Mouse (Mus musculus): ENCODE data around the gene Zfp560.
"Not testable (repeated sequence)": the region's sequence is repeated elsewhere in the genome, so short reads cannot be mapped to it uniquely, and the experiment has no call there.

The Zfp560 gene

DNA sequence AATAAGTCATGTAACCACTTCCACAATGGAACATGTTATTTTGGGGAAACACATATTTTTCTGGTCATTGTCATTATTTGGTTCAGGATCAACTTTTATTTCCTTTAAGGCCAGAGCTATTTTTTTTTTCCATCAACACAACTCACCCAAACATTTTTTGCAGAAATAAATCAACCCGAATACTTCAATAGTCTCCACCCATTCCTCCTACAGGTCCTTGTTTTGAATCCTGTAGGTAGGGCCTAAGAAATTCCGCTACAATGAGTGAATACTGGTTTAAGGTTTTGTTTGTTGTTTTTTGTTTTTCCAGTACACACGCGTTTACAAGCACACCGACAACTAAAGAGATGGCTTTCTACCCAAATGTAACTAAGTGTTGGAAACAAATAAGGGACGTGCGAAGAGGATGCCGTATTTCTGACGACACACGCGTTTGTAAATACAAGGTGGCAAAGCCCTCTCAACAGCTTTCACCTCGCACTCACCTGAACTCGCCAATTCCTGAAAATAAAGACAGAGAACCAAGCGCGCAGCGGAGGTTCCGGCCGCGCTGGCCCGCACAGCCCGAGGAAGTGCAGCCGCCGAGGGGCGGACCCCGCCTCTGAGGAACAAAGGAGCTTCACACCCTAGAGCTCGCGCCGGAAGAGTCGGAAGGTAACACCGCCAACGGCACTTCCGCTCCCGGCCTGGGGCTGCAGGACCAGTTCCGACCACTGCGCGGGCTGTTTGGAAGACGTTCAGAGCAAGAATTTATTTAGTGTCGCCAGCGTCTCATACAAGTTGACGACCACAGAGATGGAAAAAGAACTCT is at the start of gene Zfp560:
Gene Zfp560, minus strand, starts transcription at position 646 of the 811 bp plus-strand sequence.
- peak; percentile 95 for DNase-seq (ENCODE audit: low read depth)

DNA sequence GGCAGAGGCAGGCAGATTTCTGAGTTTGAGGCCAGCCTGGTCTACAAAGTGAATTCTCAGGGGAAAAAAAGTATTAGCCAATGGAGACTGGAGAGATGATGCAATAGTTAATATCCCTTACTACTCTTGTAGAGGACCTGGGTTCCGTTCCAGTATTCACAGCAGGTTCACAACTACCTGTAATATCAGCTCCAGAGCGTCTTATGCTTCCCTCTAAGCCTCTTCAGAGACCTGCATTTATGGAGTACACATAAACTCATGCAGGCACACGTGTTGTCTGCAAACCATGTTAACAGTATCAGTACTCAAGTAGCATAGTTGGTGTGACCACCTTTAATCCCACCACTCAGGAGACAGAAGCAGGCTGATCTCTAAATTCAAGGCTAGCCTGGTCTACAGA is 45.0 kb upstream of the Zfp560 start:
- no peak for DNase-seq (ENCODE audit: low read depth)

DNA sequence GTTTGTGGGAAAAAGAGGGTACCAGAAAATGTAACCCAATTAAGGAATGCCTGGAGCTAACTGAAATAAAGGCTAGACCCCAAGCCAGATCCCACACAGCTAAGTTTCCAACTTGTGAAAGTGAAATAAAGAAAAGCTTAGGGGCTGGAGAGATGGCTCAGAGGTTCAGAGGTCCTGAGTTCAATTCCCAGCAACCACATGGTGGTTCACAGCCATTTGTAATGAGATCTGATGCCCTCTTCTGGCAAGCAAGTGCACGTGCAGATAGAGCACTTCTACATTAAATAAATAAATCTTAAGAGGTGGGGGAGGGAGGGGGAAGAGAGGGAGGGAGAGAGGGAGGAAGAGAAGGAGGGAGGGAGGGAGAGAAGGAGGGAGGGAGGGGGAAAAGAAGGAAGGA is 26.5 kb upstream of the Zfp560 start:
- no peak for DNase-seq (ENCODE audit: low read depth)

DNA sequence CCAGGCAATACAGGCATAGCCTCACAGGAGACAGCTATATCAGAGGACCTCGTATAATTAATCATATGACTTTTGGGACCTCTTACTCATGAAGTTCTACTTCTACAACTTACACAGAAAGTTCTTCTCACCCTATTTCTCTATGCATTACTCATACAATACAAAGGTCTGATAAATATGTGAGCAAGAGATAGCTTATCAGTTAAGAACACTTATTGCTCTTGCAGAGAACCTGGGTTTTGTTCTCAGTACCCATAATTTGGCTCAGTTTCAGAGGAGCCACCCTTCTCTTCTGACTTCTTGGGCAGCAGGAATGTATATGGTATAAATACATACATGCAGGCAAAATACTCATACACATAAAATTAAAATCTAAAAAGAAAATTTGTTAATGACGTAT is 24.3 kb upstream of the Zfp560 start:
- DNase-seq (ENCODE audit: low read depth): no peak

DNA sequence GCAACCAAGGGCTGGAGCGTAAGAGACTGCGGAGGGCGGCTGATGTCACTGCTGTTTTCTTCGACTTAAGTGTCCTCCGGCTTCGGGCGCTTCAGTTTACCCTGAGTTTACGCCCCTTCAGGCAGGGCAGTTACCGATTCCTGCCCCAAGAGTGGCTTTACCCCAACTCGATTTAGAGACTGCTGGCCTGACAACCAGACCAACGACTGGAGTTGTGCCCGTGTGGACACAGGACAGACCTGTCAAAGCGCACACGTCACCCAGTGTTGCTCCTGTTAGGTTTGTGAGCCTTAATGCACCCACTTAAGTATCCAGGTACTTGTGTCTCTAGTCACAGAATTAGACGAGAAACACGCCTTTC is 346 bp upstream of the Zfp560 start:
- DNase-seq (ENCODE audit: low read depth): no peak

DNA sequence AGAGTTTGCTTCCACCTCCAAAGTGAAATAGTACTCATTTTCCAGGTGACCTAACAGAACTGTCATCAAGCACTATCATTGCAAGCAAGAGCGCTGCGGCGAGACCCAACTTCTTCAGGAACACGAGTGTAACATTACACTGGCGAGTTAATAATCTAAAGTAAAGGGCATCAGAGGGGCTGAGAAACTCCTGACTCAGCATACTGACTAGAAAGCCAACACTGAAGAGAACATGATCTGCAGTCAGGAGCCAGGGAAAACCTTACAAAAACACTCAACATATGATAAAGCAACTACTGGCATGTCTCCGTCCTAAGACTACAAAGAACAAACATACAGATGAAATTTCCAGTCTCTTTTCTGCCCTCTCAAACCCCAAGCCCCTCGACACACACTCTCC is 1.3 kb downstream of the Zfp560 start:
- DNase-seq (ENCODE audit: low read depth): no peak

DNA sequence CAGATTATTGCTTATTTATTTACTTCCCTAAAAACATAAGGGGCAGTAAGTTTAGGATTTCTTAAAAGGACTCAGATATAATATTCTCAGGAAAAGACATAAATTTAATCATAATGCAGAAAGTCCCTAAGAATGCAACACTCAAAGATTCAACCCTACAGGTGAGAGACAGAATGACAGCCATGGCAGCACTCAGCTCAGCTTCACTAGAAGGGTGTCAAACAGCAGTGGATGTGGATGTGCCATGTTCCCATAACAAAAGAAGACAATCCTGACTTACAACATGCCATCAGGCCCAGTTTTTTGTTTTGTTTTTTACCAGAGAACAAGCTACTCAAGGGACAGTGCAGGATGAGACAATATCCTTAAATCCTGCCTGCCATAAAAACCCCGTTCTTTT is 10.3 kb downstream of the Zfp560 start:
- no peak for DNase-seq (ENCODE audit: low read depth)

DNA sequence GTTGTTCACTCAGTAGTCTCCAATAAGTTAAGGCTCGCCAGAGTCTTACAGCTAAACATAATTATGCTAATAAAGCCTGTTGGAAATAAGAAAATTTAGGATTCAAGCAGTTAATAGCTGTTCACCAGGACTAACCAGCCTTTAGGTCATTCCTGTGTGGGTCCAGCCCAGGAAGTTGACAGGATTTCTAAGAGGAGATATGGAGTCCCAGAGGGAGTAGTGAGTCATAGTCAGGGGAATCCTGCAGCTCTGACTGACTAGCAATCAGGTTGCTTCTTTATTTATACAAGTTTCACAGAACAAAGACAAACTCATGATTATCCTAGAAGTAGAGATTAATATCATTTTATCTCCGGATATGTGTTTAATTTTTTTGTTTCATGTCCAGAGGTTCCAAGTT is 17.7 kb downstream of the Zfp560 start:
- peak; percentile 52 for DNase-seq (ENCODE audit: low read depth)

DNA sequence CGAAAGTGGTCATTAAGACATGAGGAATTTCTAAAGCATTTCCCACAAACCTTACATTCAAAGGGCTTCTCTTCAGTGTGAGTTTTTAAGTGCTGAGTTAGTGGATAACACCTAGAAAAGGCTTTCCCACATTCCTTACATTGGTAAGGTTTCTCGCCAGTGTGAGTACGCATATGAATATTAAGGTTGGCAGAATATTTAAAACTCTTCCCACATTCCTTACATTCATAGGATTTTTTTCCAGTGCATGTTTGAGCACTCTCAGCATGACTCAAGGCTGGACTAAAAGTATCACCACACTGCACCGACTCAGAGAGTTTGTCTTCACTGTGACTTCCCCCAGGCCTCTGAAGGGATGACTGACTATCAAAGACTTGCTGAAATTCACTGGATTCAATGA is 36.5 kb downstream of the Zfp560 start:
- DNase-seq (ENCODE audit: low read depth): no peak

DNA sequence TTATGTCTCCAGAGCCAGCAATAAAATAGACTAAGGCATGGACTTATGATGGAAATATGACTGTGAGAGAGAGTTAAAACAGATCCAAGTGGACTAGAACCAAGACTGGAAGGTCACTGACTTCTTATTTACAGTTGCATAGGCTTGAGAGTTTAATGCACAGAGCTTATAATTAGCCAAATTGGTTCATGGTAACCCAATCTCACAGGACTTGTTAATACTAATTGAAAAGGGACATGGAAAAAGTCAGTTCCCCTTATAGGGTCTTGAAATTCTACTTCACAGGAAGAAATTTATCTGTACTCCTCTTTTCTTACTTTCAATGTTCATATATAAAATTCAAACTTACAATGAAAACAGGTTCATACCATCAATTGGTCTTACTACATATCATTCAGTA is 49.0 kb downstream of the Zfp560 start, which contains the start of gene Olfr18:
Gene Olfr18, minus strand, starts transcription at position 101 of the 400 bp plus-strand sequence.
- no peak for DNase-seq (ENCODE audit: low read depth)

DNA sequence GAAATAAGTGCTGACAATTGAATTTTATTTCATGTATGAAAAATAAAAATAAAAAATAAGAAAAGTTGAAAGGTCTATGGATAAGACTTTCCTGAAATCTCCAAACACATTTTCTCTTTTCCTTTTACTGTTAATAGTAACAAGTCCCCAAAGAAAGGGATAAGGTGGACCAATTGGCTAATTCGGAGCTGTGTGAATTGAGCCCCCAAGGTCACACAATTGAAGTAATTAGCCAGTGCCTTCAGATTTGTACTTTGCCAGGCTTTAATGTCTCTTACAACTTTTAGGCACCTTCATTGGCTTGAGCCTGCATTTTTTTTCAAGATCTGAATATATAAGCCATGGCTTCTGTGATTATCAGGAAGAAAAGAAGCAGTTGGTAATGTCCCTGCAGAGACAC is 86.7 kb downstream of the Zfp560 start, which contains the start of gene Olfr873:
Gene Olfr873, plus strand, starts transcription at position 301 of the 400 bp plus-strand sequence.
- no peak for DNase-seq (ENCODE audit: low read depth)

DNA sequence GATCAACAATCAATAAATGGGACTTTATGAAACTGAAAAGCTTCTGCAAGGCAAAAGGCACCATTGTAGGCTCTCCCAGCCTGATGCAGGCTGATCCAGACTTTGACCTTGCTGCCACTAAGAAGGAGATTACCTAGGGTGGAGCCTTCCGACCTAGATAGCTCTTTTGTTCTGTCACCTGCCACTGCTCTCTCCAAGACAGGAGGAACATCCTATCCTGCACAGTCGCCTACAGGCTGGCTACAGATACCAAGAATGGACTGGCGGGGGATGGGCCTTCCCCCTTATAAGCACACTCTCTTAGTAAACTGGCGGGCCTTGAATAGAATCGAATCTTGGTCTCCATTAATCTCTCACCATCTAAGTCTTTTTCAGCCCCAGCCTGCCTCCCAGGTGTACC is 89.4 kb downstream of the Zfp560 start:
- not testable (repeated sequence) for DNase-seq (ENCODE audit: low read depth)

All from NIH3T3 (cell line).